Mouse (Mus musculus): Measurements from ENCODE around the gene Pik3c2g.

Gene Pik3c2g

GRCm38 (mm10) chr6:139586892-139587291, at the start of gene Pik3c2g:
TSS of gene Pik3c2g (plus strand) at chr6:139587221.
- no peak for DNase-seq (ENCODE audit: low spot score)

- DNase-seq (ENCODE audit: low spot score), result no peak
Measured at GRCm38 (mm10) chr6:139538469-139538868, 48.6 kb upstream of the Pik3c2g start.

GRCm38 (mm10) chr6:139555537-139556179, 31.4 kb upstream of the Pik3c2g start:
- DNase-seq (ENCODE audit: low spot score), result no peak

GRCm38 (mm10) chr6:139569211-139569610, 17.8 kb upstream of the Pik3c2g start:
- no peak for DNase-seq (ENCODE audit: low spot score)

GRCm38 (mm10) chr6:139575854-139576253, 11.2 kb upstream of the Pik3c2g start:
- DNase-seq (ENCODE audit: low spot score), result no peak

- DNase-seq (ENCODE audit: low spot score), result no peak
Measured at GRCm38 (mm10) chr6:139576261-139577014, 10.6 kb upstream of the Pik3c2g start.

- DNase-seq (ENCODE audit: low spot score), result no peak
Measured at GRCm38 (mm10) chr6:139577026-139577861, 9.8 kb upstream of the Pik3c2g start.

- no peak for DNase-seq (ENCODE audit: low spot score)
Measured at GRCm38 (mm10) chr6:139587478-139587877, 457 bp downstream of the Pik3c2g start.

- DNase-seq (ENCODE audit: low spot score), result no peak
Measured at GRCm38 (mm10) chr6:139588409-139588808, 1.4 kb downstream of the Pik3c2g start.

GRCm38 (mm10) chr6:139589291-139589690, 2.3 kb downstream of the Pik3c2g start:
- DNase-seq (ENCODE audit: low spot score), result no peak

GRCm38 (mm10) chr6:139589854-139590253, 2.8 kb downstream of the Pik3c2g start:
- no peak for DNase-seq (ENCODE audit: low spot score)

- DNase-seq (ENCODE audit: low spot score), result no peak
Measured at GRCm38 (mm10) chr6:139592081-139592480, 5.1 kb downstream of the Pik3c2g start.

- no peak for DNase-seq (ENCODE audit: low spot score)
Measured at GRCm38 (mm10) chr6:139596433-139596832, 9.4 kb downstream of the Pik3c2g start.

GRCm38 (mm10) chr6:139599216-139599615, 12.2 kb downstream of the Pik3c2g start:
- no peak for DNase-seq (ENCODE audit: low spot score)

- DNase-seq (ENCODE audit: low spot score), result no peak
Measured at GRCm38 (mm10) chr6:139618774-139619173, 31.8 kb downstream of the Pik3c2g start.

- DNase-seq (ENCODE audit: low spot score), result no peak
Measured at GRCm38 (mm10) chr6:139624756-139625155, 37.7 kb downstream of the Pik3c2g start.

- no peak for DNase-seq (ENCODE audit: low spot score)
Measured at GRCm38 (mm10) chr6:139634561-139634960, 47.5 kb downstream of the Pik3c2g start.

GRCm38 (mm10) chr6:139655399-139655798, 68.4 kb downstream of the Pik3c2g start:
- no peak for DNase-seq (ENCODE audit: low spot score)

- DNase-seq (ENCODE audit: low spot score), result no peak
Measured at GRCm38 (mm10) chr6:139662462-139662861, 75.4 kb downstream of the Pik3c2g start.

- DNase-seq (ENCODE audit: low spot score), result no peak
Measured at GRCm38 (mm10) chr6:139718416-139718984, 131.5 kb downstream of the Pik3c2g start.

GRCm38 (mm10) chr6:139719639-139720221, 132.7 kb downstream of the Pik3c2g start:
- DNase-seq (ENCODE audit: low spot score), result no peak

Data from layer of hippocampus, adult 9-10 months (tissue).